Mouse (Mus musculus): ENCODE data around the gene Cacnb1. TPM values are rescaled to one million over a fixed set of nuclear protein-coding genes. Genes with fewer than 3 reads are reported as not detected.
A peak's percentile ranks its signal among the peaks of the same experiment; 100 is the strongest.

The Cacnb1 gene
- total and polyA plus RNA-seq, 3 experiments = 0.36 to 0.55 TPM; not detected in 1

- peak; percentile 28; the same call in 1 of the 2 replicates for TF ChIP-seq ELF1 (IDR thresholded peaks at IDR 0.05; ENCODE audit: low read depth, low read length)
These were observed 27.1 kb upstream of the Cacnb1 start (continued) for GRCm38 (mm10) chr11:98049672-98050519.

GRCm38 (mm10) chr11:98047745-98048144 lies 24.9 kb upstream of the Cacnb1 start:
- H3K9ac ChIP-seq (ENCODE audit: insufficient read depth, low read depth) = no peak overlapping the region
- in situ Hi-C loops (cut with MboI; ENCODE audit: low pct_ligation_motif_present, low pct_unique_long_range_greater_than_20kb, low sequenced_read_pairs) = no loop called here
- H3K27me3 ChIP-seq (replicated peaks) = no peaks in the 10 kb centered on the region
- peaks cover 15 to 51% of the 10 kb centered on the region in 2 experiments for H3K4me1 ChIP-seq (ENCODE audit: control insufficient read depth in 1 of 2, insufficient read depth in 2 of 2)
- no peak overlapping the region for H3K4me2 ChIP-seq (ENCODE audit: insufficient read depth, low read depth, poor library complexity, severe bottlenecking)
- H3K36me3 ChIP-seq (replicated peaks in 1 of 2; ENCODE audit: control insufficient read depth in 1 of 2, insufficient read depth in 1 of 2, low read length in 1 of 2) = no peaks in the 10 kb centered on the region
- H3K79me2 ChIP-seq (replicated peaks; ENCODE audit: control insufficient read depth, extremely low read depth, insufficient read depth, poor library complexity, severe bottlenecking) = no peaks in the 10 kb centered on the region
- H3K27ac ChIP-seq (ENCODE audit: insufficient read depth, low read depth) = no peak overlapping the region
- DNase-seq (ENCODE audit: extremely low read depth) = no peak
- no peak overlapping the region for H3K4me3 ChIP-seq (replicated peaks in 1 of 3; ENCODE audit: low read depth in 2 of 3, low read length in 2 of 3, poor library complexity in 1 of 3)
- peaks cover 12% of the 10 kb centered on the region for H3K9me3 ChIP-seq (replicated peaks; ENCODE audit: low read length)
- dilution Hi-C loops (cut with MboI; ENCODE audit: extremely low pct_ligation_motif_present, extremely low pct_unique_long_range_greater_than_20kb, low sequenced_read_pairs) = no loop called here
- TF ChIP-seq MYC (IDR thresholded peaks at IDR 0.05; ENCODE audit: low read depth, low read length) = no peak
- TF ChIP-seq MAFK (IDR thresholded peaks at IDR 0.05; ENCODE audit: insufficient replicate concordance, low read length) = no peak
- no peak for TF ChIP-seq MAZ (IDR thresholded peaks at IDR 0.05; ENCODE audit: low read depth, low read length)
- TF ChIP-seq POLR2A (IDR thresholded peaks at IDR 0.05; ENCODE audit: low read depth, low read length) = no peak
- TF ChIP-seq MAX (IDR thresholded peaks at IDR 0.05; ENCODE audit: low read length) = no peak
- no peak for TF ChIP-seq EP300 (IDR thresholded peaks at IDR 0.05; ENCODE audit: low read length)
- TF ChIP-seq TBP (conservative IDR thresholded peaks at IDR 0.05; ENCODE audit: low read depth, low read length) = no peak
- no peak for TF ChIP-seq NELFE (IDR thresholded peaks at IDR 0.05; ENCODE audit: low read depth, low read length)
- TF ChIP-seq RCOR1 (conservative IDR thresholded peaks at IDR 0.05; ENCODE audit: low read depth, low read length) = no peak
- TF ChIP-seq BHLHE40 (IDR thresholded peaks at IDR 0.05; ENCODE audit: low read depth, low read length) = no peak
- TF ChIP-seq UBTF (IDR thresholded peaks at IDR 0.05; ENCODE audit: low read depth, low read length) = no peak
- TF ChIP-seq SMC3 (IDR thresholded peaks at IDR 0.05; ENCODE audit: low read depth, low read length) = no peak

- H3K4me2 ChIP-seq (ENCODE audit: insufficient read depth, low read depth, poor library complexity, severe bottlenecking) = no peak overlapping the region
- dilution Hi-C loops (cut with MboI; ENCODE audit: extremely low pct_ligation_motif_present, extremely low pct_unique_long_range_greater_than_20kb, low sequenced_read_pairs) (no loop called here), in situ Hi-C loops (cut with MboI; ENCODE audit: low pct_ligation_motif_present, low pct_unique_long_range_greater_than_20kb, low sequenced_read_pairs) (no loop called here)
- DNase-seq (ENCODE audit: extremely low read depth) = no peak
- peaks cover 15 to 49% of the 10 kb centered on the region in 2 experiments for H3K4me1 ChIP-seq (ENCODE audit: control insufficient read depth in 1 of 2, insufficient read depth in 2 of 2)
- no peaks in the 10 kb centered on the region for H3K36me3 ChIP-seq (replicated peaks in 1 of 2; ENCODE audit: control insufficient read depth in 1 of 2, insufficient read depth in 1 of 2, low read length in 1 of 2)
- no peak overlapping the region for H3K27ac ChIP-seq (ENCODE audit: insufficient read depth, low read depth)
- H3K27me3 ChIP-seq (replicated peaks) = no peaks in the 10 kb centered on the region
- no peaks in the 10 kb centered on the region for H3K79me2 ChIP-seq (replicated peaks; ENCODE audit: control insufficient read depth, extremely low read depth, insufficient read depth, poor library complexity, severe bottlenecking)
- H3K9me3 ChIP-seq (replicated peaks; ENCODE audit: low read length) = peaks cover 3% of the 10 kb centered on the region
- no peak overlapping the region for H3K4me3 ChIP-seq (replicated peaks in 1 of 3; ENCODE audit: low read depth in 2 of 3, low read length in 2 of 3, poor library complexity in 1 of 3)
- TF ChIP-seq NELFE (IDR thresholded peaks at IDR 0.05; ENCODE audit: low read depth, low read length) = no peak
- peak; percentile 35 for TF ChIP-seq SMC3 (IDR thresholded peaks at IDR 0.05; ENCODE audit: low read depth, low read length)
- no peak for TF ChIP-seq POLR2AphosphoS2 (IDR thresholded peaks at IDR 0.05; ENCODE audit: low read depth, low read length)
- TF ChIP-seq CTCF (conservative IDR thresholded peaks at IDR 0.05 in 1 of 2, IDR thresholded peaks at IDR 0.05 in 1 of 2; ENCODE audit: low read depth in 2 of 2, low read length in 2 of 2) = peak in 1 of 2 experiments; percentile 43; a peak in 2 of 4 replicates
- TF ChIP-seq MAX (IDR thresholded peaks at IDR 0.05; ENCODE audit: low read length) = no peak
- no peak overlapping the region for H3K9ac ChIP-seq (ENCODE audit: insufficient read depth, low read depth)
These were observed 23.6 kb upstream of the Cacnb1 start for GRCm38 (mm10) chr11:98046466-98046865.
